Mouse (Mus musculus) G1E-ER4 (cell line): ENCODE measurements around the gene Ddx47. TPM values are rescaled to one million over a fixed set of nuclear protein-coding genes. Genes with fewer than 3 reads are reported as not detected.

Source experiments
- GATA1 ChIP-seq: IDR thresholded peaks from one replicate; pipeline ENCODE4 v1.8.0; 2012; ENCODE audit warnings: low read length, inconsistent platforms
- polyA plus RNA-seq: library from polyadenylated mRNA; stranded (reverse); fragments of >175 nt; gene quantifications from 2 replicates; pipeline ENCODE4 v1.2.3, GENCODE M21; 2012

Gene Ddx47
- polyA plus RNA-seq, 1 experiment, result 6.4 TPM

- TF ChIP-seq GATA1, result no peak
Observed at GRCm38 (mm10) chr6:134994985-134995384, 16.4 kb upstream of the Ddx47 start.

GRCm38 (mm10) chr6:134996918-134997317 is 14.5 kb upstream of the Ddx47 start:
- no peak for TF ChIP-seq GATA1

GRCm38 (mm10) chr6:134998076-134998475 is 13.3 kb upstream of the Ddx47 start:
- TF ChIP-seq GATA1, result no peak

GRCm38 (mm10) chr6:134998781-134999180 is 12.6 kb upstream of the Ddx47 start:
- no peak for TF ChIP-seq GATA1

GRCm38 (mm10) chr6:135000272-135000671 is 11.1 kb upstream of the Ddx47 start:
- TF ChIP-seq GATA1, result no peak

GRCm38 (mm10) chr6:135001991-135002390 is 9.4 kb upstream of the Ddx47 start:
- TF ChIP-seq GATA1, result no peak

- TF ChIP-seq GATA1, result no peak
Observed at GRCm38 (mm10) chr6:135006372-135006771, 5.0 kb upstream of the Ddx47 start.

GRCm38 (mm10) chr6:135011734-135012116 is 313 bp downstream of the Ddx47 start:
- no peak for TF ChIP-seq GATA1

- TF ChIP-seq GATA1, result no peak
Observed at GRCm38 (mm10) chr6:135017211-135017610, 5.8 kb downstream of the Ddx47 start.

GRCm38 (mm10) chr6:135019564-135019963 is 8.2 kb downstream of the Ddx47 start:
- no peak for TF ChIP-seq GATA1

GRCm38 (mm10) chr6:135021633-135022032 is 10.2 kb downstream of the Ddx47 start:
- TF ChIP-seq GATA1, result no peak

- TF ChIP-seq GATA1, result no peak
Observed at GRCm38 (mm10) chr6:135023379-135023778, 12.0 kb downstream of the Ddx47 start.

GRCm38 (mm10) chr6:135024781-135025420 is 13.5 kb downstream of the Ddx47 start:
- no peak for TF ChIP-seq GATA1

- TF ChIP-seq GATA1, result no peak
Observed at GRCm38 (mm10) chr6:135026232-135026631, 14.8 kb downstream of the Ddx47 start.

- no peak for TF ChIP-seq GATA1
Observed at GRCm38 (mm10) chr6:135026755-135027154, 15.3 kb downstream of the Ddx47 start.

GRCm38 (mm10) chr6:135029246-135029645 is 17.8 kb downstream of the Ddx47 start:
- no peak for TF ChIP-seq GATA1

GRCm38 (mm10) chr6:135038674-135039073 is 27.3 kb downstream of the Ddx47 start:
- TF ChIP-seq GATA1, result no peak
